Mouse (Mus musculus) midbrain, embryonic 11.5 days (tissue): ENCODE results near the gene Gadd45a. TPM values are rescaled to one million over a fixed set of nuclear protein-coding genes. Genes with fewer than 3 reads are reported as not detected.

ENCODE experiments used
- ATAC-seq: fragments of 200-750 bp; cut with Nextera tagmentation; 2 replicates; pipeline ENCODE4 v1.8.0; 2017; ENCODE audit warnings: moderate TSS enrichment, moderate library complexity; ENCODE audit not compliant: low FRiP score
- DNase-seq: peaks from one replicate; pipeline ENCODE4 v3.0.0; 2015; ENCODE audit warnings: low spot score; ENCODE audit errors: missing footprints
- H3K27ac ChIP-seq: fragments of 300-500 bp; sonication (generic); 2 replicates; pipeline ENCODE4 v1.5.1; 2014; ENCODE audit warnings: low read depth, low read length
- H3K27me3 ChIP-seq: fragments of 300-500 bp; sonication (generic); 2 replicates; pipeline ENCODE4 v1.6.1; 2014; ENCODE audit warnings: mild to moderate bottlenecking, low read length, moderate library complexity, mixed read lengths; ENCODE audit not compliant: control insufficient read depth, insufficient read depth
- H3K36me3 ChIP-seq: fragments of 300-500 bp; sonication (generic); 2 replicates; pipeline ENCODE4 v1.6.1; 2014; ENCODE audit warnings: mild to moderate bottlenecking, low read length, moderate library complexity, mixed read lengths; ENCODE audit not compliant: control insufficient read depth, insufficient read depth
- H3K4me1 ChIP-seq: fragments of 300-500 bp; sonication (generic); 2 replicates; pipeline ENCODE4 v1.6.1; 2014; ENCODE audit warnings: low read length; ENCODE audit not compliant: control insufficient read depth, insufficient read depth
- H3K4me2 ChIP-seq: fragments of 300-500 bp; sonication (generic); 2 replicates; pipeline ENCODE4 v1.6.1; 2014; ENCODE audit warnings: mild to moderate bottlenecking, moderate library complexity
- H3K4me3 ChIP-seq: fragments of 300-500 bp; sonication (generic); 2 replicates; pipeline ENCODE4 v1.5.1; 2014; ENCODE audit warnings: low read depth, low read length
- H3K9ac ChIP-seq: fragments of 300-500 bp; sonication (generic); 2 replicates; pipeline ENCODE4 v1.6.1; 2014; ENCODE audit warnings: low read length
- H3K9me3 ChIP-seq: fragments of 300-500 bp; sonication (generic); 2 replicates; pipeline ENCODE4 v1.6.1; 2016; ENCODE audit warnings: low read length; ENCODE audit not compliant: control insufficient read depth
- WGBS: fragments of 180-500 bp; shearing (Covaris S2); extraction: QIAGEN DNeasy Blood & Tissue Kit; methylation state at CpG from one replicate; pipeline ENCODE4 v1.1.7; 2014; 5-methylcytosine and 5-hydroxymethylcytosine counted together
- polyA plus RNA-seq: library from polyadenylated mRNA; unstranded; fragments of >200 nt; fragmentation: Nextera tagmentation; extraction: Ambion mirVana; gene quantifications from 2 replicates; pipeline ENCODE4 v1.2.1, GENCODE M21; 2014

Gene Gadd45a
- polyA plus RNA-seq, 1 experiment from 2014 or later = 13.2 TPM

DNA sequence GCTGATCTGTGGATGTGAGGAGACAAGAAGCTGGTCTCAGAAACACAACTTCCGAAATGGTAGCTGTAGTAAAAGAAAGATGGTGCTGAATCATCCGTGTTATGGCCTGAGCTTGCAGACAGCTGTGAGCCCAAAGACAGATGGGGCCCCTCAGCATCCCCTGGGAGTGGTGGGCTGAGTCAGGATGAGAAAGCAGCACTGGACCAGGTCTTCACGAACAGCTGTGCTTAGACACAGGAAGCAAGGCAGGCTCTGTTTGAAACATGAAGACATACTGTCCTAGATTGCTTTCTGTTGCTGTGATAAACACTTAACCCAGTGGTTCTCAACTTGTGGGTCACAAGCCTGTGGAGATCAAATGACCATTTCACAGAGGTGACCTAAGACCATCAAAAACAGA lies 49.6 kb downstream of the Gadd45a start:
- H3K9me3 ChIP-seq = no peaks in the 10 kb centered on the region
- no peak overlapping the region for H3K9ac ChIP-seq
- DNase-seq = no peak
- no peaks in the 10 kb centered on the region for H3K36me3 ChIP-seq
- WGBS = 81% methylated on average over 3 of the region's 3 CpGs
- no peak overlapping the region for H3K4me2 ChIP-seq
- H3K4me3 ChIP-seq = no peak overlapping the region
- H3K27me3 ChIP-seq = no peaks in the 10 kb centered on the region
- no peak overlapping the region for H3K27ac ChIP-seq
- no peak for ATAC-seq
- H3K4me1 ChIP-seq = no peaks in the 10 kb centered on the region

DNA sequence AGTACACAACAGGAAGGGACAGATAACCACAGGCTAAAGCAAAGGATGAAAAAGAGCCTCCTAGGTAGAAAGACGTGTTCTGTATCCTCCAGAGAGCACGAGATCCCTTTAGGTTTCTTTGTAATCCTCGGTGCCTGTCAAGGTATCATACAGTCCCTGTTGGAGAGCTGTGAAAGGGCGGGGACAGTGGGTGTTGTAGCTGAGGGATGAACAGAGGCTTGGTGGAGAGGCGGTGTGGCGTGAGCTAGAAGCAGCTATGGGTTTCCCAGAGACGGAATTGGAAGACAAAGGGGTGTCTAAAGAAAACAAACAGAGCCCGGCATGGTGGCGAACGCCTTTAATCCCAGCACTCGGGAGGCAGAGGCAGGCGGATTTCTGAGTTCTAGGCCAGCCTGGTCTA lies 51.2 kb downstream of the Gadd45a start:
- Histone ChIP-seq H3K9ac (no peak overlapping the region), H3K4me3 (no peak overlapping the region), H3K36me3 (no peaks in the 10 kb centered on the region), H3K9me3 (no peaks in the 10 kb centered on the region), H3K4me2 (no peak overlapping the region), H3K27ac (no peak overlapping the region), H3K27me3 (no peaks in the 10 kb centered on the region), H3K4me1 (no peaks in the 10 kb centered on the region)
- no peak for DNase-seq
- WGBS = 84% methylated on average over 12 of the region's 12 CpGs
- no peak for ATAC-seq

DNA sequence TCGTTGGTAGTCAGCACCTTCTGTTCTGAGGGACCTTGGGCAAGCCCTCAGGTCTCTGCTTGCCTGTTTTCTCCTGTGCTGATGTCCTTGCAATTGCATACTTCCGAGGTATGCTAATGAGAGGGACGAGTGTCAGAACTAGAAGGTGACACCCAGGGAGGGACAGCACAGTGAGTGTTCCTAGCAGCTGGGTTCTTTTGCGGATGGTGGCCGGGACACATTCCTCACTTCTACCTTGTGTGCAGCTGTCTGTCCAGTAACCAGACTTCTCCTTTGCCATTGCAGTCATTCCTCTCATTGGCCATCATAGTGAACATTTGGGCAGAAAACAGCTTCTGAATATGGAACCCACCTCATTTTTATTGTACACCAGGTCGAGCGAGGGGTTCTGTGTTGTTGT lies 51.8 kb downstream of the Gadd45a start:
- no peaks in the 10 kb centered on the region for H3K9me3 ChIP-seq
- no peaks in the 10 kb centered on the region for H3K36me3 ChIP-seq
- H3K27ac ChIP-seq = no peak overlapping the region
- no peak for DNase-seq
- no peak overlapping the region for H3K9ac ChIP-seq
- H3K4me2 ChIP-seq = no peak overlapping the region
- H3K4me3 ChIP-seq = no peak overlapping the region
- 81% methylated on average over 7 of the region's 7 CpGs for WGBS
- ATAC-seq = no peak
- H3K4me1 ChIP-seq = no peaks in the 10 kb centered on the region
- H3K27me3 ChIP-seq = no peaks in the 10 kb centered on the region

Other genes with a start within 250 kb of the Gadd45a start
- not detected in 2 replicates for gene Vmn1r39, start 226.8 kb downstream of the Gadd45a start, polyA plus RNA-seq
- gene Gng12, start 141.1 kb downstream of the Gadd45a start, polyA plus RNA-seq = 40.8 and 48.2 TPM in 2 replicates
- gene Serbp1, start 200.7 kb upstream of the Gadd45a start, polyA plus RNA-seq = 547 and 588 TPM in 2 replicates